Mouse (Mus musculus) forebrain, embryonic 16.5 days (tissue): ENCODE results near the gene Anapc15-ps. TPM values are rescaled to one million over a fixed set of nuclear protein-coding genes. Genes with fewer than 3 reads are reported as not detected.

Experiments used
- ATAC-seq: fragments of 200-750 bp; cut with Nextera tagmentation; 2 replicates; pipeline ENCODE4 v1.8.0; 2017; ENCODE audit warnings: mild to moderate bottlenecking, moderate library complexity
- H3K27ac ChIP-seq: fragments of 300-500 bp; sonication (generic); 2 replicates; pipeline ENCODE4 v1.5.1; 2014; ENCODE audit warnings: low read length, control low read depth
- H3K27me3 ChIP-seq: fragments of 300-500 bp; sonication (generic); replicated peaks from 2 replicates; pipeline ENCODE4 v1.6.1; 2014; ENCODE audit warnings: low read length; ENCODE audit not compliant: control insufficient read depth, insufficient read depth
- H3K36me3 ChIP-seq: fragments of 300-500 bp; sonication (generic); 2 replicates; pipeline ENCODE4 v1.6.1; 2014; ENCODE audit not compliant: control insufficient read depth, insufficient read depth
- H3K4me1 ChIP-seq: fragments of 300-500 bp; sonication (generic); replicated peaks from 2 replicates; pipeline ENCODE4 v1.6.1; 2014; ENCODE audit warnings: low read length; ENCODE audit not compliant: control insufficient read depth, insufficient read depth
- H3K4me2 ChIP-seq: fragments of 300-500 bp; sonication (generic); 2 replicates; pipeline ENCODE4 v1.6.1; 2014; ENCODE audit warnings: mild to moderate bottlenecking, low read length, control low read depth
- H3K4me3 ChIP-seq: fragments of 300-500 bp; sonication (generic); replicated peaks from 2 replicates; pipeline ENCODE4 v1.5.1; 2014; ENCODE audit warnings: mild to moderate bottlenecking, low read length, control low read depth
- H3K9ac ChIP-seq: fragments of 300-500 bp; sonication (generic); replicated peaks from 2 replicates; pipeline ENCODE4 v1.6.1; 2014; ENCODE audit warnings: low read depth, low read length, control low read depth
- H3K9me3 ChIP-seq: fragments of 300-500 bp; sonication (generic); 2 replicates; pipeline ENCODE4 v1.6.1; 2016; ENCODE audit warnings: low read length; ENCODE audit not compliant: control insufficient read depth
- WGBS: fragments of 180-500 bp; shearing (Covaris S2); extraction: QIAGEN DNeasy Blood & Tissue Kit; methylation state at CpG from one replicate; pipeline ENCODE4 v1.1.7; 2014; 5-methylcytosine and 5-hydroxymethylcytosine counted together
- polyA plus RNA-seq: library from polyadenylated mRNA; unstranded; fragments of >200 nt; fragmentation: Nextera tagmentation; extraction: Ambion mirVana; gene quantifications from 2 replicates; pipeline ENCODE4 v1.2.1, GENCODE M21; 2015

The Anapc15-ps gene
- polyA plus RNA-seq, 1 experiment from 2014 or later, result not detected

DNA sequence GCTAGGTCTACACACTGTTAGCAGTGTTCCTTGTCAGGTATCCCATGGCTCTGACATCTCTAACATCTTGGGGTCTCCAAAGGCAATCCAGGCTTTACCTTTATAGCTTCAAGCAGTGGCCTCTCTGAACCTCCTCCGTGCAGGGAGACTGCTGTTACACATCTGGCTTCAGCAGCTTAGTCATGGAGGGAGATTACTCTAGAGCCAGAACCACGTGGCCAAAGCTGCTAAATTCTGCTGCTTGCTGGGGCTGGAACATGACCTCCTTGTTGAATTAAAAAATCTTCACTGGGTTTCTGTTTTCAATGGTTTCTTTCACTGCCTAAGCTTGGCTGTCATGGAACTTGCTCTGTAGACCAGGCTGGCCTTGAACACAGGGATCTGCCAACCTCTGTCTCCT is 44.9 kb downstream of the Anapc15-ps start:
- Histone ChIP-seq H3K4me3 (no peak overlapping the region), H3K27ac (no peak overlapping the region), H3K36me3 (no peaks in the 10 kb centered on the region), H3K27me3 (no peaks in the 10 kb centered on the region), H3K9ac (no peak overlapping the region), H3K9me3 (no peaks in the 10 kb centered on the region), H3K4me2 (no peak overlapping the region), H3K4me1 (peaks cover under 1% of the 10 kb centered on the region; the same call in 1 of the 2 replicates)
- WGBS, result 72% methylated on average over 2 of the region's 2 CpGs
- ATAC-seq, result no peak

DNA sequence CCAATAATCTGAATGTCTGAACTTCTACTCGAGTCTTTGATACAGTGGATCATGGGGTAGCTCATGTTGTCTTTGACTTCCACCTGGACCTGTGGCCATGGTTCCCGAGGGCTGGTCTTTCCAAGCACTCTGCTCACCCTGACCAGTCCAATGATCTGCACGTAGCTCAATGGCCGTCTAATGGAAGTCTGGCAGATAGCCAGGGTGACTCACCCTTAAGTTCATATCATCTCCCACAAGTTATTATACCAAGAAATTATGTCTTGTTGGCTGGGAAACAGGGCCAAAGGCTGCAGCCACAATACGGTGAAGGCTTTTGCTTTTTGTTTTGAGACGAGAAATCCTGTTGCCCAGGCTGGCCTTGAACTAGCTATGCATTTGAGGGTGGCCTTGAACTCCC is 45.9 kb downstream of the Anapc15-ps start:
- no peak overlapping the region for H3K4me3 ChIP-seq
- no peaks in the 10 kb centered on the region for H3K27me3 ChIP-seq
- no peak for ATAC-seq

DNA sequence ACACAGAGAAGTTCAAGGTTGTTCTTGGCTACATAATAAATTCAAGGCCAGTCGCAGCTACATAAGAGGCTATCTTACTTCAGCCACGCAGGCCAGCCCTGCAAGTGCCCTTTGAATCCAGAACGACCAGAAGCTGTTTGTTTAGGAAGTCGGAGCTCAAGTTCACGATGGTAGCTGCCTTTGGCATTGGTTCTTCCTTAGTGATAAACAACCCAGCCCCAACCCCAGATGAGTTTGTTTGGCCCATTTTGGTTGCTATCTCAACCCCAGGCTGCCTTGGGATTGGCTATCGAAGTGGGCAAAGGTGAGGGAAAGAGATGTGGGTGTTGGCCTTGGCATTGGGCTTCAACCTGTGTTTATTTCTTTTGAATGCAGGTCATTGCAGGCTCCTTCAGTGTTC is 48.0 kb downstream of the Anapc15-ps start:
- Histone ChIP-seq H3K4me1 (peaks cover 5% of the 10 kb centered on the region; the same call in 1 of the 2 replicates), H3K9ac (no peak overlapping the region), H3K4me3 (no peak overlapping the region), H3K4me2 (no peak overlapping the region), H3K27me3 (no peaks in the 10 kb centered on the region), H3K36me3 (no peaks in the 10 kb centered on the region), H3K27ac (no peak overlapping the region), H3K9me3 (no peaks in the 10 kb centered on the region)
- WGBS, result 86% methylated on average over 6 of the region's 6 CpGs
- ATAC-seq, result no peak

More for the DNA sequence above, 45.9 kb downstream of the Anapc15-ps start:
- Histone ChIP-seq H3K36me3 (no peaks in the 10 kb centered on the region), H3K27ac (no peak overlapping the region), H3K9ac (no peak overlapping the region), H3K9me3 (no peaks in the 10 kb centered on the region), H3K4me1 (peaks cover 4% of the 10 kb centered on the region; the same call in 1 of the 2 replicates), H3K4me2 (no peak overlapping the region)
- 90% methylated on average over 6 of the region's 6 CpGs for WGBS

DNA sequence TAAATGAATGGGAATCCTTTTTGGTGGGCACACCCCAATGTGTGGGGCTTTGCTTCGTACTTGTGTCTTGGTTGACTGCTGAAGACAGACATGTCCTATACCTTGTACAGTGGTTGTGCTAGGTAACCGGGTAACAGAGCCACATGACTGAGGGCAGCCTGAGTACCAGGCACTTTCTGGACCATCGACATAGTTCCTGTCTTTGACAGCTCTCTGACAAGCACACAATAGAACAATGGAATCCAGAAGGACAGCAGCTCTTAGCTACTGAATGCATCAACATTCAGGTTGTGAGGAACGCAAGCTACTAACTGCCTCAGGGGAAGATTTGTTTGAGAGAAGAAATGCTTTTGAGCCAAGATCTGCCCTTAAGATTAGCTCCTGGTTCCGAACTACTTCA is 49.2 kb downstream of the Anapc15-ps start:
- no peak for ATAC-seq
- H3K27me3 ChIP-seq, result no peaks in the 10 kb centered on the region
- WGBS, result 32% methylated on average over 5 of the region's 5 CpGs
- no peak overlapping the region for H3K9ac ChIP-seq
- H3K4me1 ChIP-seq, result peaks cover 8% of the 10 kb centered on the region; the same call in 1 of the 2 replicates
- no peaks in the 10 kb centered on the region for H3K9me3 ChIP-seq
- H3K4me2 ChIP-seq, result no peak overlapping the region
- H3K4me3 ChIP-seq, result no peak overlapping the region
- no peak overlapping the region for H3K27ac ChIP-seq
- H3K36me3 ChIP-seq, result no peaks in the 10 kb centered on the region

DNA sequence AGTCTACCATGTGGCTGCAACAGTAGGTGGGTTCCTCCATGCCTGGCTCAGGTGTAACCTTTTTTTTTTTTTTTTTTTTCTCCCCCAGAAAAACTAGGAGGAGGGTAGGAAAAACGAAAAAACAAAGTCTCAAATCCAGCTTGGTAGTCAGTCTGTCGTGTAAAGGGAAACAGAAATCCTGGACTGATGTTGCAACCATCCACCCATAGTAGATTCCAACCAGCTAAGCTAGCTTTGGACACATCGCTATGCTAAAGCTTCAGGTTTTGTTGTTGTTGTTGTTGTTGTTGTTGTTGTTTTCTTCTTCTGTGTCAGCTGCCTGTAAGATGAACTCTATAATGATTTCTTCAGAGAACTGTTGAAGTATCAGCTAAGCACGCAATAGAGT is 49.7 kb downstream of the Anapc15-ps start:
- 62% methylated on average over 4 of the region's 4 CpGs for WGBS
- ATAC-seq, result no peak
- no peaks in the 10 kb centered on the region for H3K9me3 ChIP-seq
- H3K4me1 ChIP-seq, result peaks cover 13% of the 10 kb centered on the region
- no peak overlapping the region for H3K27ac ChIP-seq
- H3K4me2 ChIP-seq, result no peak overlapping the region
- H3K36me3 ChIP-seq, result no peaks in the 10 kb centered on the region
- no peak overlapping the region for H3K4me3 ChIP-seq
- no peak overlapping the region for H3K9ac ChIP-seq
- H3K27me3 ChIP-seq, result no peaks in the 10 kb centered on the region

Other genes with a start within 250 kb of the Anapc15-ps start
- gene Mrpl42, start 171.5 kb downstream of the Anapc15-ps start, polyA plus RNA-seq, result 220 and 229 TPM in 2 replicates
- gene Ube2n, start 158.3 kb downstream of the Anapc15-ps start, polyA plus RNA-seq, result 400 TPM in 2 replicates
- 69.0 and 84.0 TPM in 2 replicates for gene Nudt4, start 109.3 kb downstream of the Anapc15-ps start, polyA plus RNA-seq
- not detected in 2 replicates for gene Gm33543, start 169.5 kb upstream of the Anapc15-ps start, polyA plus RNA-seq